Mouse (Mus musculus): ENCODE measurements around the gene Pnma1.
A peak's percentile ranks its signal among the peaks of the same experiment; 100 is the strongest.

The Pnma1 gene

DNA sequence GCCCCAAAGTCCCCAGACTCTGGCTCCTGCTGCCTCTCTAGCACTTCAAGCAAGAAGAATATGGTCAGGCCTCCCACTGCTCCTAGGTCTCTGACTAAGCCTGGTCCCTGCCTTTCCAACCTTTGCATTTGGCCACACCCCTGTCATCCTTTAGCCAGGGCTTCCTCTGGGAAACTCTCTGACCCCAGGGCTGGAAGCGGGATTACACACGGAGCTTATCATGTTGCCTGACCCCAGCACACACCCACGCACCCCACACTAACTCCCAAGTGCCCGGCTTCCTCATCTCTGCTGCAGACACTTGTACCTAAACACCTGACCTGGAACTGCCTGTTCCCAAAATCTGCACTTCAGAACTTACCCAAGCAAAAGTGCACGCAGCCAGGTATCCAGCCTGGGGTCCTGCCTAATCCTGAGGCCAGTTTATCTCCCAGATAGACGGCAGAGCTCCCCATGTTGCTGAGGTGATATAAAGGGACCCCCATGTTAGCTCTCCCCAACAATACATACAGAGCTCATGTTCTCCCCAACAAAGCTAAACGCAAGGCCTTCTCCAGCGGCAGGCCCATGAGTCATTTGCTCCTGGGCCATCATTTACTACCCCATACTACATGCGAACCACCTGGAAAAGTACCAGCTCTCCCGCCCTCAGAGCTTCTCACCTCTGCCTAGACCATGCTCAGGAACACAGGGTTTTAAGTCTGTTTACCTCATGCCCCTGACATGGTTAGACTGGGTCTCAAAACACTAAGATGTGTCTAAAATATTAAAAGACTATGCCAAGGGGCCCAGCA, 30.6 kb upstream of the Pnma1 start:
- DNase-seq (ENCODE audit: extremely low spot score, low spot score): no peak

DNA sequence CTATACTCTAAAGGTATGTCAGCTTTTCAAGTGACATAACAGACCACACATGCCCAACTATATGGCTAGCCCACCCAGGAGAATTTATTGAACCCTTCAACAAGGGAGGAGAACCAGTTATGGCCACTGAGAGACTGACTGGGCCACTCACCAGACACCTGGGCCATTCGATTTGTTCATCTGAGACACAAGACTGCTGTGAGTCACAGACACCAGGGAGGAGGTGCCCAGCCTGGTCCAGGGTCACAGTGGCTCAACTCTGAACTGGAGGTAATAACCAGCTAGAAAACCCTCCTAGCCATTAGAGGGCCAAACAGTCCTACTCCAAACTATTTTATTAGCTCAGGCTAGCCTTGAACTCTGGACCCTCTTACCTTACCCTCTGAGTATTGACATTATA, 29.8 kb upstream of the Pnma1 start:
- DNase-seq (ENCODE audit: extremely low spot score, low spot score): no peak

DNA sequence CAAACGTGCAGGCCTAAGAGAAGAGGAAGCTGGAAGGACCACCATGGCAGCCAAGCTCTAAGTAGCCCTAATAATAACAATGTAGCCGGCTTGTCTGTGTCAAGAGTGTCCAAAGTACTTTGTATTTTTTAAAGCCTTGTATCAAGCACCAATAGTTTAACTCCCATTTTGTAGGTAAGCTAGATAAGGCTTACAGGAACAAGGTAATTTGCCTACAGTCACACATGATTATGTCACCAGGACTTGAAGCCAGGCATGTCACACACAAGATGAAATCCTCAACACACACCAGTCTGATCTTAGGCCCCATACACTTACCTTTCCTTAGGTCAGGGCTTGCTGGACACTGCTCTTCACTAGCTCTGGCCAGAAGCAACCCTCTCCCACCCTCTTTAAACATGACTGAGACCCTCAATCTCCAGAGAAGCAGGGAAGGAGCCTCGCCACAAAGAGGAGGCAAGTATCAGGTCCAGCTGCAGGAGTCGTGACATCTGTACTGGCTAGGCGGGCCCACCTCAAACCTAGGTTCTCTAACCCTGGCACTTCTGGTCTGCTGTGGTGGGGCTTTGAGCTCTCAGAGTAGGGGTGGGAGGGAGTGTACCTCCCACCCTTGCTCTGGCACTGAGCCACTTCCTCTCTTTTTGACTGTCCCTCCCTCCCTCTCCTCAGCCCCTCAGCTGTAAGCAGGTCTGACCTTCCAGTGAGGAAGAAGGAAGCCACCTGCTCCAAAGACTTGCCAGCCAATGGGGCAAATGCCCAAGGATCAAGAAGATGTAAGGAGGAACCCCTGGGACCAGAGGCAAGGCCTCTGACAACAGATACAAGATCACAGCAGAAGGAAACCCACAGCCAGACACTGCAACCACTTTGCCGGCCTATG, 28.8 kb upstream of the Pnma1 start:
- no peak for DNase-seq (ENCODE audit: extremely low spot score, low spot score)

DNA sequence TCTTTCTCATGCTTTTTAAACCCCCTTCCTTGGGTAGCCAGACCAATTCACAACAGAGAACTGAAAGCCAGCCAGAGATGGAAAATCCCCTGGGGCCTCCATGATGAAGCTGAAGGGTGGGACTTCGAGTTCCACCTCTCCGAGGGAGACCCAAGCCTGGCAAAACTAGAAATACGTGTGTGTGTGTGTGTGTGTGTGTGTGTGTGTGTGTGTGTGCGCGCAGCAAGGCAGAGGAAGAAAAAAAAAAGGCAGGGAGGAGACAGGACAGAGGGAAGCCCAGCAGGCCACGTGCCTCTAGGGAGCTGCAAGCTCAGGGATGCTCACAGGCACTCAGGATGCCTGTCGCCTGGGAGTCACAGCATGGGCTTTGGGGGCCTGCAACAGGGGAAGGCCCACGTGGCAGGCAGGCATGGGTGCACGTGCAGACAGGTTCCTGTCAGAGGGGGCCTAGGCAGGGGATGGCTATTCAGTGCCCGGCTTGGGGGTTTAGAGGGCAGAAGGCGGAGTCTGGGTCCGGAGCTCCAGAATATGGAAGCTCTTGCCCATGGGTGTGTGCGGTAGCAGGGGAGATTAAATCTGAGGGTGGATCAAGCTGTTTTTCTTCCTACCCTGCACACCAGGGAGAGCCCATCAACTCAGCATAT, 28.0 kb upstream of the Pnma1 start:
- peak; percentile 53 for DNase-seq (ENCODE audit: extremely low spot score, low spot score)

- peak; percentile 75 for DNase-seq (ENCODE audit: extremely low spot score, low spot score)
Observed at GRCm38 (mm10) chr12:84175659-84176061, 27.4 kb upstream of the Pnma1 start.

- DNase-seq (ENCODE audit: extremely low spot score, low spot score): no peak
Observed at GRCm38 (mm10) chr12:84174871-84175270, 26.6 kb upstream of the Pnma1 start.

DNA sequence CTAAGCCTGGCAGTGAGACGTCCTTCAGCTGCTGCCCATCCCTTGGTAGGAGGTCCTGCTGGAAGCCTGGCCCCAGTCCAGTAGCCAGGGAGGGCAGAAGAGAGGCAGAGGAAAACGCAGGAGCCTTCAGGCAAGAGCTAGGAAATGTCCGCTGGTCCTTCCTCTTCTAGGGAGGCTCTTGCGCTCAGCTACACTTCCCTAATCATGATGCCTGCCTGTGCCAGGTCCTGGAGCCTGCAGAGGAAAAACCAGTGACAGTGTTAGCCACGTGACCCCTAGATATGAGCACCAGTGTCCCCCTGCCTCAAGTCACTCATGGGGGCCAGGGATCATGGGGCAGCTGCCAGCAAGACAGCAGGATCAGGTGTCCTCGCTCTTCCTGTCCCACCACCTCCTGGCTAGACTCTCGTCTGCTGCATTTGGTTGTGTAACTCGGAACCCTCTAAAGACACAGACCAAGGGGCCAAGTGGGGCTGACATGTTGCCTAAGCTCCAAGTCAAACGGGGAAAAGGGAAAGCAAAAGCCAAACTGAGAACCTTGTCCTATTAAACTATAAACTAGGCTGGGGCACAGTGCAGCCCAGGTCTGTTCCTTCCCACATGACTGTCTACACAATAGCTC, 26.0 kb upstream of the Pnma1 start:
- no peak for DNase-seq (ENCODE audit: extremely low spot score, low spot score)

- no peak for DNase-seq (ENCODE audit: extremely low spot score, low spot score)
Observed at GRCm38 (mm10) chr12:84173309-84173915, 25.1 kb upstream of the Pnma1 start.

- no peak for DNase-seq (ENCODE audit: extremely low spot score, low spot score)
Observed at GRCm38 (mm10) chr12:84172862-84173261, 24.6 kb upstream of the Pnma1 start.

DNA sequence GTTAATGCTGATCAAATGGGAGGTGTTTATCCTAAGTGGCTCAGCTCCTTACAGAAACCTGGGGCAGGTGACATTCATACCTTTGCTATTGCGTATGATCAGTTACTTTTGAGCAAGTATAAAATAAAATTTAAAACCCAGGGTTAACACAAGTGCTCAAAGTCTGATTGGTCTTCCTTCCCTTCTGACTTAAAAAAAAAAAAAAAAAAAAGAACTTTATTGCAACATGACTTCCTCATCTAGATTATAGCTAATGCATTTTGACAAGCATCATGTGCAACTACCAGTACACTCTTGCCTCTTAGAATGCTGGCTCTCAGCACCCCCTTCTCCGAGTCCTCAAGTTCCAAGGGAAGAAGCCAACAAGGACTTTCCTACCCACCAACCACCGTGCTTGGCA, 23.9 kb upstream of the Pnma1 start:
- no peak for DNase-seq (ENCODE audit: extremely low spot score, low spot score)

DNA sequence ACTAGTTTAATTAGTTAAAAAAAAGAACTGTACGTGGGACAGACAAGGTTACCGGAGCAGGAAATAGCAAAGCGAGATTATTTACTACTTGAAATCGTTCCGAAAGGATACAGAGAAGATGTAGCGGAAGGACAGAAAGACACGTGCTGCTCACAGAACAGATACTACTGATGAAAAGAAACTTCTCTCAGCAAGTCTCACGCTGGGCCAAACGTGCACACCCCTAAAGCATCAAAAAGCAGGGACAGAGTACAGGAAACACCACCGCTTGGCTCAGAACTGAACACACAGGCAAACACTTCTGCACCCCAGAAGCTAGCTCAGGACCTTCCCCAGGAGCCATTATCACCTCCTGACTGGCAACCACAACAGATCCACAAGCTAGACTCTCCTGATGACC, 22.3 kb upstream of the Pnma1 start:
- no peak for DNase-seq (ENCODE audit: extremely low spot score, low spot score)

DNA sequence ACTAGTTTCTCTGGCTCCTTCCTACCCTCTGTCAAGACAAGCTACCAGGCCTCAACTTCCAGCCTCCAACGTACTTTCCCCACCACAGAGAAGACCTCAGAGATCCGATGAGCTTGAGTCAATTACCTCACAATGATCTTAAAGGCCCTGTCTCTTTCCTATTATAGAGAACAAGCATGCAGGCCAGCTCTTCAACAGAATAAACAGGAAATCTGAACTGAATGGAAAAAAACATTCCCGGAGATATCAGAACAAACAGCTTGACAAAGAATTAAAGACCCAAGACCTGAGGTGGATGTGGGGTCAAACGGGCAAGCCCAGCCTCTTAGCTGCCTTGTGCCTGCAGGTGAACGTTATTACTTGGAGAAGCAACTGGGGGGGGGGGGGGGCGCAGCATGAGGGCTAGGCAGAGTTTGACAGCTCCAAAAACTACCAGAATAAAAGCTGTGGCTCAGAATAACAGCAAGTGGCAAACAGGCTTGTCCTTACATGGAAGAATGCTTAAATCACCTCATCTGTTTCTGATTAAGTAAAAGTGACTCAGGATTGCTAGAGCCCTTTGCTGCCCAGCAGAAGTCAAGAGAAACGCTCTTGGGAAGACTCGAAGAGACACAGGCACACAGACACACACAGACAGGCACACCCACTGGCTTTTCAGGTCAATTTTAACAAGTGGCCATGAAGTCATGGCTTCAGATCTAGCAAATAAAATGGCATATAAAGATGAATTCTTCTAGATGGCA, 17.5 kb upstream of the Pnma1 start:
- DNase-seq (ENCODE audit: extremely low spot score, low spot score): no peak

DNA sequence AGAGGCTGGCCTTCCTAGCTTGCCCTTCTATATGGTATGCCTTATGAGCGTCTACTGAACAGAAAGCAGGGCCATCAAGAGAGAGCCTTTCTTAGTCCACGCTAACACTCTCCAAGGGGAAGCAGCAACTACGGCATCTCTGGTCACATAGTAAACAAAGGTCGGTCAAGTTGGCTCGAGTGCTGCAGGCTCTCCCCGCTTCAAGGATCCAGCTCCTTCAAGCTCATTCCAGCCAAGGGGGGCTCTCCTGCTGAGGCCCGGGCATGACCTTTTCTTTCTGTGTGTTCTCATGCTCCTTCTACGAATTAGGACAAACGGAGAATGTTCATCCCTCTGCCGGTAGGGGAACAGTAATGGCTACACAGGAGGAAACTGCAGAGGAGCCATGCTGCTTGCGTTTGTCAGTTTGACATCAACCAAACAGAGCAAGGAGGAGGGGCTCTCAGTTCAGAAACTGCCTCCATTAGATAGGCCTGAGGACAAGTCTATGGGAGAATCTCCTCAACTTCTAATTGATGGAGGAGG, 15.4 kb upstream of the Pnma1 start:
- no peak for DNase-seq (ENCODE audit: extremely low spot score, low spot score)

- no peak for DNase-seq (ENCODE audit: extremely low spot score, low spot score)
Observed at GRCm38 (mm10) chr12:84163133-84163532, 14.8 kb upstream of the Pnma1 start.

GRCm38 (mm10) chr12:84161616-84162433, 13.5 kb upstream of the Pnma1 start:
- no peak for DNase-seq (ENCODE audit: extremely low spot score, low spot score)

GRCm38 (mm10) chr12:84161116-84161515, 12.8 kb upstream of the Pnma1 start:
- DNase-seq (ENCODE audit: extremely low spot score, low spot score): no peak

DNA sequence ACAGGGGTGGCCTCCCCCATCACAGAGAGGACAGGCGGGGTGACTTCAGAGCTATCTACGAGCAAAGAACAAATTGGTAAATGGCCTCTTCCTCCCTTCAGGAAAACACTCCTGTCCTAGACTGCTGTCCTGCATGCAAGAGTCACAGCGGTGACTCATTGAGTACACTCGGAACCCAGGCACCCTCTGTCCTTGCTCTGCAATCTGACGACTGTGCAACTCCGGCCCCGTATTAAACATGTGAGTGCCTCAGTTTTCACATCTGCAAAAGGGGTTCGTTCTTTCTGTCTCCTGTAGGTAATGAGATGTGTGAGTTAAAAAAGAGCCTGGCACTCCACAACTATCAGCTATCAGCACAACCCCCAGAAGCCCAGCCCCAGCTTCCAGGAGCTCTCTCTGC, 12.2 kb upstream of the Pnma1 start:
- no peak for DNase-seq (ENCODE audit: extremely low spot score, low spot score)

GRCm38 (mm10) chr12:84158156-84158555, 9.9 kb upstream of the Pnma1 start:
- DNase-seq (ENCODE audit: extremely low spot score, low spot score): no peak

GRCm38 (mm10) chr12:84156210-84156609, 7.9 kb upstream of the Pnma1 start:
- no peak for DNase-seq (ENCODE audit: extremely low spot score, low spot score)

DNA sequence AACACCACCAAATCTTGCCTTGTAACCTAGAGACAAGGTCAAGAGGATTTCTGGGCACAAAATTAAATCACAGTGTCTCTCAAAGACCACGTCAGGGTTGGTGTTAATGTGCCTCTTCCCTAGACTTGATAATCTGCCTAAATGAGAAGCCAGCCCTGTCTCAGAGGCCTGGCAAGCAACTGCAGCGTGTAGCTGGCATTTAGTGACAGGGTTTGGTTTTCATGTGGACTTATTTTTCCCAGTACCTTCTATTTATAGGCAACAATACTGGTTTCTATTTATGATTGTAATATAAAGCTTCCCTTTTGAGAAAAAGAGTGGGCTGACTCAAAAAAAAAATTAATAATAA, 7.2 kb upstream of the Pnma1 start:
- DNase-seq (ENCODE audit: extremely low spot score, low spot score): no peak

Measured in neural tube, embryonic 10.5 days (tissue).